12 mouse cellular contexts compared by ENCODE assay signal in genomic region chr15:99735631-99736030, GRCm38 (mm10). TPM values are rescaled to one million over a fixed set of nuclear protein-coding genes. Genes with fewer than 3 reads are reported as not detected.
DNase-seq lines count a peak whose midpoint lies in the region; ATAC-seq and TF ChIP-seq lines count a peak whose summit lies in the region.
"Had no signal": no experiment of that assay in that cellular context is flagged by ENCODE, and none has a peak within 500 bp of the region (broad histone marks: within the 10 kb centered on the region; RNA-seq: fewer than 3 reads in every experiment).

No protein-coding gene starts in this region.

- H3K9ac ChIP-seq in kidney, embryonic 16.5 days (replicated peaks; ENCODE audit: low read length), result no peak overlapping the region
- H3K9ac ChIP-seq in hindbrain, embryonic 16.5 days (ENCODE audit: low read depth, low read length), result no peak overlapping the region

- WGBS in kidney, adult 2 months, result 91% methylated on average over 2 of the region's 2 CpGs
- 90% methylated on average over 2 of the region's 2 CpGs for WGBS in kidney, embryonic 16.5 days
- 89% methylated on average over 2 of the region's 2 CpGs for WGBS in hindbrain, embryonic 16.5 days

- no peak overlapping the region for H3K4me2 ChIP-seq in kidney, embryonic 16.5 days (replicated peaks; ENCODE audit: low read depth, low read length)
- H3K4me2 ChIP-seq in hindbrain, embryonic 16.5 days (ENCODE audit: low read length), result no peak overlapping the region

- no peak for ATAC-seq in kidney, embryonic 16.5 days (ENCODE audit: low FRiP score, low TSS enrichment)
- no peak for ATAC-seq in hindbrain, embryonic 16.5 days

- TF ChIP-seq POLR2A in kidney, adult 2 months (IDR thresholded peaks at IDR 0.05; ENCODE audit: low read depth, low read length), result no peak

- H3K4me3 ChIP-seq in kidney, adult 2 months (ENCODE audit: insufficient read depth, low read depth, low read length), result no peak overlapping the region
- no peak overlapping the region for H3K4me3 ChIP-seq in kidney, embryonic 16.5 days (ENCODE audit: low read length)
- H3K4me3 ChIP-seq in hindbrain, embryonic 16.5 days (ENCODE audit: low read length), result no peak overlapping the region
- H3K4me3 ChIP-seq: megakaryocyte, embryonic 14.5 days had no signal

- H3K36me3 ChIP-seq in kidney, adult 2 months (ENCODE audit: control insufficient read depth, insufficient read depth, low read length), result no peaks in the 10 kb centered on the region; the same call in 1 of the 2 replicates
- peaks cover 46% of the 10 kb centered on the region for H3K36me3 ChIP-seq in kidney, embryonic 16.5 days (ENCODE audit: insufficient read depth, low read length)
- H3K36me3 ChIP-seq in hindbrain, embryonic 16.5 days (ENCODE audit: control insufficient read depth, insufficient read depth, low read length), result peaks cover 33% of the 10 kb centered on the region

- no peaks in the 10 kb centered on the region for H3K9me3 ChIP-seq in kidney, embryonic 16.5 days (ENCODE audit: low read length)
- no peaks in the 10 kb centered on the region for H3K9me3 ChIP-seq in hindbrain, embryonic 16.5 days (ENCODE audit: control insufficient read depth, low read length)
- H3K9me3 ChIP-seq: megakaryocyte, embryonic 14.5 days had no signal

- H3K27me3 ChIP-seq in kidney, adult 2 months (replicated peaks; ENCODE audit: control insufficient read depth, insufficient read depth, low read length), result no peaks in the 10 kb centered on the region
- H3K27me3 ChIP-seq in kidney, embryonic 16.5 days (ENCODE audit: insufficient read depth, low read length), result no peaks in the 10 kb centered on the region
- no peaks in the 10 kb centered on the region for H3K27me3 ChIP-seq in hindbrain, embryonic 16.5 days (replicated peaks; ENCODE audit: control insufficient read depth, insufficient read depth, low read length)
- H3K27me3 ChIP-seq: CH12.LX; megakaryocyte, embryonic 14.5 days had no signal

- DNase-seq in kidney, adult 2 months, result peak; percentile 100
- DNase-seq in gastrocnemius, adult 8-10 months (ENCODE audit: low spot score in 2 of 2), result peak; percentile 100
- DNase-seq in layer of hippocampus, adult 8-10 months (ENCODE audit: low spot score in 2 of 2), result peak; percentile 100
- peak; percentile 100 for DNase-seq in natural killer cell, adult 2 months (ENCODE audit: low spot score in 2 of 2)
- peak; percentile 98 for DNase-seq in thymus, postnatal 4 days
- DNase-seq in c-Kit-positive CD71-positive TER-119-positive erythroid progenitor cells, embryonic 14.5 days (ENCODE audit: low spot score), result no peak

- no peaks in the 10 kb centered on the region for H3K4me1 ChIP-seq in kidney, adult 2 months (ENCODE audit: control insufficient read depth, insufficient read depth, low read length)
- H3K4me1 ChIP-seq in kidney, embryonic 16.5 days (ENCODE audit: insufficient read depth, low read length), result no peaks in the 10 kb centered on the region
- no peaks in the 10 kb centered on the region for H3K4me1 ChIP-seq in hindbrain, embryonic 16.5 days (ENCODE audit: control insufficient read depth, insufficient read depth, low read depth, low read length)
- H3K4me1 ChIP-seq: megakaryocyte, embryonic 14.5 days had no signal

- no peak overlapping the region for H3K27ac ChIP-seq in kidney, adult 2 months (ENCODE audit: insufficient read depth, low read depth, low read length)
- no peak overlapping the region for H3K27ac ChIP-seq in kidney, embryonic 16.5 days (ENCODE audit: low read length)
- H3K27ac ChIP-seq in hindbrain, embryonic 16.5 days (ENCODE audit: low read depth, low read length), result no peak overlapping the region

- no peak for TF ChIP-seq CTCF in kidney, adult 2 months (conservative IDR thresholded peaks at IDR 0.05; ENCODE audit: insufficient read depth, insufficient read length, low read depth, low read length)

RNA-seq across cellular contexts. Expression of gene Cox14, which starts 10.2 kb away (rescaled TPM):
- polyA plus RNA-seq in kidney, adult 2 months (2012; rRNA removed), result 263 and 269 TPM in 2 replicates
- 193 and 197 TPM in 2 replicates for polyA plus RNA-seq in kidney, embryonic 16.5 days (2015; fragmentation: Nextera tagmentation; extraction: Ambion mirVana)
- 100 to 1,000 TPM; 154 to 172 (median 162) TPM for total RNA-seq in gastrocnemius, adult 8-10 months (2022)
- 100 to 1,000 TPM; 103 to 125 (median 111) TPM for total RNA-seq in layer of hippocampus, adult 8-10 months (2022)
- 175 and 191 TPM in 2 replicates for polyA plus RNA-seq in hindbrain, embryonic 16.5 days (2015; fragmentation: Nextera tagmentation; extraction: Ambion mirVana)

RNA-seq across cellular contexts. Expression of gene Gpd1, which starts 18.3 kb away (rescaled TPM):
- 427 and 506 TPM in 2 replicates for polyA plus RNA-seq in kidney, adult 2 months (2012; rRNA removed)
- 45.4 and 46.1 TPM in 2 replicates for polyA plus RNA-seq in kidney, embryonic 16.5 days (2015; fragmentation: Nextera tagmentation; extraction: Ambion mirVana)
- 100 to 1,000 TPM; 446 to 550 (median 458) TPM for total RNA-seq in gastrocnemius, adult 8-10 months (2022)
- total RNA-seq in layer of hippocampus, adult 8-10 months (2022), result 100 to 1,000 TPM; 102 to 138 (median 117) TPM
- 3.1 and 4.6 TPM in 2 replicates for polyA plus RNA-seq in hindbrain, embryonic 16.5 days (2015; fragmentation: Nextera tagmentation; extraction: Ambion mirVana)

RNA-seq across cellular contexts. Expression of gene Gm17349, which starts 30.3 kb away (rescaled TPM):
- 0.58 TPM in 1 of 2 replicates, not detected in the other for polyA plus RNA-seq in kidney, adult 2 months (2012; rRNA removed)
- polyA plus RNA-seq in kidney, embryonic 16.5 days (2015; fragmentation: Nextera tagmentation; extraction: Ambion mirVana), result not detected in 2 replicates
- total RNA-seq in gastrocnemius, adult 8-10 months (2022), result 1 to 10 TPM in 1 of 4 experiments, not detected in 3; 1.3 TPM
- 1 to 10 TPM; 4.6 to 6.4 (median 5.5) TPM for total RNA-seq in layer of hippocampus, adult 8-10 months (2022)
- not detected in 2 replicates for polyA plus RNA-seq in hindbrain, embryonic 16.5 days (2015; fragmentation: Nextera tagmentation; extraction: Ambion mirVana)
- polyA plus RNA-seq: heart, postnatal 0 days; stomach, embryonic 16.5 days had no signal

RNA-seq across cellular contexts. Expression of gene Smarcd1, which starts 33.7 kb away (rescaled TPM):
- 27.7 and 29.5 TPM in 2 replicates for polyA plus RNA-seq in kidney, adult 2 months (2012; rRNA removed)
- polyA plus RNA-seq in kidney, embryonic 16.5 days (2015; fragmentation: Nextera tagmentation; extraction: Ambion mirVana), result 49.8 and 56.3 TPM in 2 replicates
- total RNA-seq in gastrocnemius, adult 8-10 months (2022), result 1 to 10 TPM; 4.8 to 9.4 (median 7.2) TPM
- total RNA-seq in layer of hippocampus, adult 8-10 months (2022), result 100 to 1,000 TPM; 106 to 125 (median 113) TPM
- 71.7 and 86.2 TPM in 2 replicates for polyA plus RNA-seq in hindbrain, embryonic 16.5 days (2015; fragmentation: Nextera tagmentation; extraction: Ambion mirVana)

RNA-seq across cellular contexts. Expression of gene Cers5, which starts 37.1 kb away (rescaled TPM):
- 28.7 and 31.8 TPM in 2 replicates for polyA plus RNA-seq in kidney, adult 2 months (2012; rRNA removed)
- 86.2 and 87.2 TPM in 2 replicates for polyA plus RNA-seq in kidney, embryonic 16.5 days (2015; fragmentation: Nextera tagmentation; extraction: Ambion mirVana)
- total RNA-seq in gastrocnemius, adult 8-10 months (2022), result 1 to 10 TPM; 3.1 to 4.9 (median 3.5) TPM
- 10 to 100 TPM; 24.9 to 34.7 (median 31.4) TPM for total RNA-seq in layer of hippocampus, adult 8-10 months (2022)
- 91.9 and 95.2 TPM in 2 replicates for polyA plus RNA-seq in hindbrain, embryonic 16.5 days (2015; fragmentation: Nextera tagmentation; extraction: Ambion mirVana)
